Mouse (Mus musculus) right cerebral cortex, postnatal 36 days (tissue): ENCODE data around the gene Syce3.

Experiments
- DNase-seq, 2 experiments: peaks; one replicate each; pipeline ENCODE4 v3.0.0; 2022; ENCODE audit warnings: low spot score in 2 of 2, mixed read lengths in 1 of 2

Gene Syce3

DNA sequence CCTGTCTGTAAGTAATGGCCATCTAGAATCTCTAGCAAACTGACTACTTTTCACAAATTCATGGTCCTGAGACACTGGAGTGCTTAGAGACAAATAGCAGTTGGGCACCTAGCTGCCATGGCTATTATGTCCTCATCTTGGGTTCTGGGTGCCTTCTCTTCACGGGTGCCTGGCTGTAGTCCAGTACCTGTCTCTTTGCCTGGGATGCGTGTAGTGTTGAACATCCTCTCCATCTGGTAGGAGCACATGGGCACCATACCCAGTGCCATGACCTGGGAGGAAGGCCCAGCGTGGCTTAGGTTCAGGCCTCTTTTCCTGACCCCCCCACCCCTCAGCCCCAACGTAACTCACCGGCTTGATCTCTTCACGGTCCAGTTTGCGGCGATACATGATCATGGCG is 11.6 kb upstream of the Syce3 start:
- no peak for DNase-seq

DNA sequence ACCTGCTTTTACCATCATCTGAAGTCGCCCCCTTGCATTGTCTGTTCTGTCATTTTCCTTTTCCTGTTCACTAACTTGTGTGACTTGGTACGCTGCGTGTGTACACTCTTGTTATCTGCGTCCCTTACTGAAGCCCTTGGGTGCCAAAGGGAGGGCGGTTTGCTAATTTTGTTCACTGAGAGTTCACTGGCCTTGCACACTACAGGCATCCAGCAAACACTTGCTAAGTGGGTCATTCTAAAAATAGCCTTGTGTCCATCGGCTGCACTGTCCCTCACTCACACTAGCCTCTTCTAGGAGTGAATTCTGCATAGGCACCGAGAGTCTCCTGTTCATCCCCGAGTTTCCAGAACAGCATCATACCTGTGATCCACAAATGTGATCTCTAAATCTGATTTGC is 5.0 kb upstream of the Syce3 start:
- no peak for DNase-seq

DNA sequence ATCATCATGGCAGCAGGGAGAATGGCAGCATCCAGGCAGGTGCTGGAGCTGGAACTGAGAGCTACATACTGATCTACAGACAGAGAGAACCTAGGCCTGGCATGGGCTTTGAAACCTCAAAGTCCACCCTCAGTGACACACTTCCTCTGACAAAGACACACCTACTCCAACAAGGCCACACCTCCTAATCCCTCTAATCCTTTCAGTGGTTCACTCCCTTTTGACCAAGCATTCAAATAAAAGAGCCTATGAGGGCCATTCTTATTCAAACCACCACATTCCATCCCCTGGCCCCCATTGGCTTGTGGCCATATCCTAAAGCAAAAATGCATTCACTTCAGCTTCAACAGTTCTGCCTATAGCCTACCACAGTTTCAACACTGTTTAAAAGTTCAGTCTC is 3.6 kb downstream of the Syce3 start:
- DNase-seq: no peak

DNA sequence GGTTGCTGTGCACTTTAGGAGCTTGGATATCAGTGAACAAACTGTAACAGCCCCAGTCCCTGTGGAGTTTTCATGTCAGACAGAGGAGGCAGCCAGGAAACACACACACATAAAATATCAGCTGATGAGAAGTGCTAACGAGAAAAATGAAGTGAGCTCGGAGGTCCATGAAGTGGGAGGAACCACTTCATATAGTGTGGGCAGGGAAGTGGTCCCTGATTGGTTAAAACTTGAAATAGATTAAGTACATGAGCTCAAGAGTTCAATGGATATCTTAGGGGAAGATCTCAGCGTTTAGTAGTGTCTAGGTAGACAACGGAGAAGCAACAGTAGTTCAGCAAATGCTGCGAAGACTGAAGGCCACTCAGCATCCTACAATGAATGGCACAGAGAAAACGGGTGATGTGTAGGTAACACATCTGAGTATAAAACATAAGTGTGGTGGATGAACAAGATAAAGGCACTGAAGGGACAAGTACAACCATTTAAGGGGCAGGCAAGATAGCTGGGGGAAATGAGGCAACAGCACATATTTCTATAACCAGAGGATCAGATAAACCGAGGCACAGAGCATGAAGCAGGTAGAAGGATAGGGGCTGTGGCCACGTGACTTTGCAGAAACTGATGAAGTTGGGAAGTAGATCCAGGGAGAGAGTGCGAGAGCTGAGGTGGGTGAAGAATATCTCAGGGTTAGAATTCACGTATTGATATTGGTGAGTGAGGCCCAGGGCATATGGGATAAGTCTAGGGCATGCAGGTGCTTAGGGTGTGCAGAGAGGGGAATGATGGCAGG is 5.3 kb downstream of the Syce3 start:
- DNase-seq: no peak

DNA sequence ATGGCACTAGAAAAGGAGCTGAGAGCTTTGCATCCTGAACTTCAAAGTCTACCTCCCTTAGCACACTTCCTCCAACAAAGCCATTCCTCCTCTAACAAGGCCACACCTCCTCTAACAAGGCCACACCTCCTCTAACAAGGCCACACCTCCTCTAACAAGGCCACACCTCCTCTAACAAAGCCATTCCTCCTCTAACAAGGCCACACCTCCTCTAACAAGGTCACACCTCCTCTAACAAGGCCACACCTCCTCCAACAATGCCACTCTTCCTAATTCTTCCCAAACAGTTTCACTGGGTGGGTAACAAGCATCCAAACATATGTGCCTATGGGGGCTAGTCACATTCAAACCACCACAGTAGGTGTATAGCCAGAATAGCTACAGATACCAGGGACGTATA is 7.8 kb downstream of the Syce3 start:
- DNase-seq: no peak

DNA sequence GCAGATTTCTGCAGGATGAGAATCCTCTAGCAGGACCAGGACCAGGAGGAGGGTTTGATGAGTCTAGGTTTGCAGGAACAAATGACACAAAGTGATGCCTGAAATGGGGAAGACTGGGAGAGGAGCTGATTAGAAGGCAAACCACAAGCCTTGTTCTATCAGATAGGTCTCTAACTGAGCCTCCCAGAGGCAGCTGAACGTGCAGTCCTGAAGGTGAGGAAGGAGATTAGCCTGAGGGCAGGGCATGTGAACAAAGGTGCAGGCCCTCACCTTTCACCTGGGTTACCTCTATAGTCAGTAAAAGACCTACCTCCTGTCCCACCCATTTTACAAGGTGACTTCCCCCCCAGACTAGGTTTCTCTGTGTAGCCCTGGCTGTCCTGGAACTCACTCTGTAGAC is 10.6 kb downstream of the Syce3 start:
- DNase-seq: no peak

DNA sequence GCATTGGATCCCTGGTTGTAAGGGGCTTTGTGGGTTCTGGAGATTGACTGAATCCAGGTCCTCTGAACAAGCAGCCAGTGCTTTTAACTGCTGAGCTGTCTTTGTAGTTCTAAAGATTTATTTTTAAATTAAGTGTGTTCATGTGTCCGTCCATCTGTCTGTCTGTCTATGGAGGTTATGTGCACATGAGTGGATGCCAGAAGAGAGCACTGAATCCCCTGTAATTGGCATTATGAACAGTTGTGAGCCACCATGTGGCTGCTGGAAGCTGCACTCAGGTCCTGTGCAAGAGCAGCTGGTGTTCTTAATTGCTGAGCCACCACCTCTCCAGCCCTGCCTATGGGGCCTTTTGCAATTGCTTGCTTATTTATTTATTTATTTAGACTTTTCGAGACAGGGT is 12.2 kb downstream of the Syce3 start:
- DNase-seq: no peak

DNA sequence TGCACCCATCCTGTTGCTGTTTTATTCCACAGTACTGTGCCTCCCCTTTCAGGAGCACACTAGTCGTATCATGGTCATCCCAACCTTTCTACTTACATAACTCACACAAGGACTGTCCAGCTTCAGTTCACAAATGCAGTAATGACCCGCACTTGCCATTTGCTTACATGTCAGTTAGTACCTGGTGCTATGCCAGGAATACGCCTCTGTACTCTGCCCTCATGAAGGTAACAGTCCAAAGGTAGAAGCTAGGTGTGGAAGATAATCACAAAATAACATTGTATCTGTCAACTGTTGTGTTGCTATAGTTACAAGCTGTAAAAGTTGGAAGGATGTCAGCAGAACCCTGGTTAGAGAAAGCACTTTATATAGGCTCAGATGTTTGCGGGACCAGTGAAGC is 13.4 kb downstream of the Syce3 start:
- no peak for DNase-seq

DNA sequence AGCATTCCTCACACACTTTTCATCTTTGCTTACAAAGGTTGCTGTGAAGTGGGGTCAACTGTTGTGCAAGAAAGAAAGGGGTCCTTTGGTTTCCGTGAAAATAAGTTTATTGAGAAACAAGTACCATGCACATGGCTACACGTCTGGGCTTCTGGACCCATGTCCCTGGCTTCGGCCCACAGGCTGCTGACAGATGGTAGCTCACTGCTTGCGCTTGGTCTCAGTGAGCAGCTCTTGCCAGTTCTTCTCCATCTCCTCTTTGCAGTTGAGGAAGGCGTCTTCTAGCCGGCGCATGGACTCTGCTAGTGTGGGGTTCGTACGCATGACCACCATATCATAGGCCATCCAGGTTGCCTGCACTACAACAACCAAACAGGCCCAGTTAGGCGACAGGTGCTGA is 20.2 kb downstream of the Syce3 start:
- no peak for DNase-seq

DNA sequence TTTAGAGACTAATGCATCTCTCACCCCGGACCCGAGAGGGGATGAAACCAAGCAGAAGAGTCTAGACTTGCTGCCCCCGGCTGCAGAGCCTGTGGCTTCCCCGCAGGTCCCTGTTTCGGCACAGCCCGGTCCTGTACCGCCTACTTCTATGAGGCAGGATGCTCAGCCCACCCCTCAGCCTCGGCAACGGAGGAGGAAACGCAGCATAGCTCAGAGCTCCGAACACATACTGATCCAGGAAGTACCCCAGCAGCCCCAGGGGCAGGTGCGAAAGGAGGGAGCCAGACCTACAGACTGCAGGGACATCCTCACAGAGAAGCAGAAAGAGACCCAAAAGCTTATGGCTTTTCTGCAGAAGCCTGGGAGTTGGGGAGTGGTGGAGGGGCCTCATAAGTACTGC is 23.2 kb downstream of the Syce3 start:
- no peak for DNase-seq

DNA sequence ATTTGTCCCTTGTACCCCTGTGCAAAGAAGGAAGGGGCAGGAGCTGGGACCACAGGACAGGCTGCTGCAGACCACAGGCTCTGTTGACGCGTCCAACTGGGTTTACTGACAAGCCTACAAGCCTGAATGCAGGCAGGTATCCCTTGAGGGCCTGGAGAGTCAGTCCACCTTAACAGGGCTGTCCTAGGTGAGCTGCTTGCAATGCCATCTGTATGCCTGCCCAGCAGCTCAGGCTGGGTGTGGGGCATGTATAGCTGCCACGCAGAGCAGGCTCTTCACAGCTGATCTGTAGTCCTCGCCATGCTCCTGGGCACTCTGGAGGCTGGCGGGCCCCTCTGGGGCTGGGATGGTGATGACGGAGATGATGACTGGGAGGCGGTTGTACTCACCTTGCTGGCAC is 25.7 kb downstream of the Syce3 start, which contains the start of gene Klhdc7b:
Klhdc7b (plus strand) TSS at position 301 of the 400 bp plus-strand sequence.
- DNase-seq: no peak

DNA sequence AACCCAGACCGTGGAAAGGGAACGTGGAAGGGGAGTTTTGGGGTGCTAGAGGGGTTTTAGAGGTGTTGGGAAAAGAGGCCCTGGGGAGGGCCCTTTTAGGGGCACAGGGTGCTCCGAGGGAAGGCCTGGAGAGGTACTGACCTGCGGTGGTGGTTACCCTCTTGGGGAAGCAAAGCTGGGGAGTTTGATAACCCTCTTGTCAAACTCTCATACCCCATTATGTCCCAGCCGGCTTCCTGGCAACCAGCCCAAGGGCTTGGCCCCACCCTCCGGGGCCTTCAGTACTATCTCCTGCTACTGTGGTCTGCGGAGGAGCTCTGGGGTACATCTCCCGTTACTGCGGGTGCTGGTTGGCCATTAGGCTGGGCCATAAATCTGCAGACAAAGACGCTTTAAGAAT is 30.9 kb downstream of the Syce3 start:
- no peak for DNase-seq

DNA sequence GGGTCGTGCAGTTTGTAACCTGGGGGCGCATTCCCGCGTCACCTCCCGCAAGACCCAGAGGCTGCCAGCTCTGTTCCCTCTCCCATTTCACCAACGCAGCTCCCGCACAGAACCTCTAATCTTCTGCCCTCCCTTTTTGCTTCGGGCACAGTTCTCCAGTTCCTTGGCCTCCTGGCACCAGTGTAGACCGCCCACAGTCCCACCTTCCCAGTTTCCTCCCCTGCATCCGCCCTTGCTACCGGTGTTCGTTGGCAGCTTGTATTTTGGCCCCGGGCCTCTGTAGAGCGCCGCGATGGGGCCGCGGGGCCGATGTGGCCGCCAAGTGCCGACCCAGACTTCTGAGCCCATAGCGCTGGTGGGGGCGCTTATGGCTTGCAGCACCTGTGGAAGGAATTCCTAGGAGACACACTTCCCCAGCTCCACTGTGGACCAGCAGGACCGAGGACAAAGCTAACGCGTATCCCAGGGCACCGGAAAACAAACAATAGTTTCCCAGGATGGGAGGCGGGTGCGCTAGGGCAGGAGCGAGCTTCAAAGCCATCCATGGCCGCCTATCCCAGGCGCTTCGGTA is 31.4 kb downstream of the Syce3 start, which contains the start of gene Odf3b:
Odf3b (minus strand) TSS at position 452 of the 571 bp plus-strand sequence.
- no peak for DNase-seq

DNA sequence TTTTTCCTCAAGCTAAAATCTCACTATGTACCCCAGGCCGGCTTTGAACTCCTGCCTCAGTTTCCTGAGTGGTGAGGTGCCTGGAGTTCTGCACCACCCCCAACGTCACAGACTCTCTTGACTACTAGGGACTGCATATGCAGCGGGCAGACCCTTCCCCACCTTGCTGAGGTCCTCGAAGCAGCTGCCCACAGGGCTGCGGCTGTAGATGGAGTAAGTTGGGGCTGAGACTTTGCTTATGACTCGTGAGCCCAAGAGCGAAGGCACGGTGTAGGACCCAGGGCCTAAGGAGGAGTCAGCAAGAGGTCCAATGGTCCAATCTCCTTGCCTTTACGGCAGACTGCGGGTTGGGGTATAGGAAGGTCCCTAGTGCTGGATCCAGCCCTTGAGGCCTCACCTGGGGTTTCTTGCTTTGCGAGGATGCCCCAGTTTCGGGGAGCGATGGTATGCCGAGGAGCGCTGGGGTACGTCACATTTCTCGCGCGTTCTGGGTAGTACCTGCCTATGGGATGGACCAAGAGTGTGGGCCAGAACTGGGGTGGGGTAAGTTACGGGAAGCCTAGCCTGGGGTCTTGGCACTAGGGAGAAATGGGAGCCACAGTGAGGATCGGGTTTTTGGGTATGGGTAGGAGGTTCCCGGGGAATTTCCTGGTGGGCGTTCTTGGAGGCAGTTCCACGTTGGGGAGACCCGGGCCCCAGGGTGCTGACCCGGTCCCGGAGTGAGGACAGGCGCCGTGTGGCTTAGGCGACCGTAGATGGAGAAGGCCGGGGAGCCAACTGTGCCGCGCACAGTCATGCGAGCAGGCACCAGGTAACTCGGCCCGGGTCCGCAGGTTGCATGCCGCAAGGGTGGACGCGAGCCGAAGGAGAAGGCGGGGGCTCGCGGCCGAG is 32.1 kb downstream of the Syce3 start:
- DNase-seq: no peak

DNA sequence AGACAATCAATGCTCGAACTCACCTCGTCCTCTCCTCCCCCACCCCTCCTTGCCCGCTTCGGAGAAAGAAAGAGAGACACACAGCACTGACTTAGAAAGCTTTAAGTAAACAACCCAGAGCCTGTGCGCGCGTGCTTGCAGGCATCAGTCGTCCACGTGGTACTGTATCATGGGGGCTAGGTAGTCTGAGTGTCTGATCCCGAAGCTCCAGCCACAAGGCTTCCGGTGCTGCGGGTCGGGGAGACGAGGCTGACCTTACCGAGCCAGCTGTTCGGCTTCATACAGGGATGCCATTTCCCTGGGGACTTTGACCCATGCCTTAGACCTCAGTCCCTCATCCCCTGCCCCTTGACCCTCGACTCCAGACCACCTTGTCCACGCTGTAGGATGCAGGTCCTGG is 32.9 kb downstream of the Syce3 start:
- no peak for DNase-seq

DNA sequence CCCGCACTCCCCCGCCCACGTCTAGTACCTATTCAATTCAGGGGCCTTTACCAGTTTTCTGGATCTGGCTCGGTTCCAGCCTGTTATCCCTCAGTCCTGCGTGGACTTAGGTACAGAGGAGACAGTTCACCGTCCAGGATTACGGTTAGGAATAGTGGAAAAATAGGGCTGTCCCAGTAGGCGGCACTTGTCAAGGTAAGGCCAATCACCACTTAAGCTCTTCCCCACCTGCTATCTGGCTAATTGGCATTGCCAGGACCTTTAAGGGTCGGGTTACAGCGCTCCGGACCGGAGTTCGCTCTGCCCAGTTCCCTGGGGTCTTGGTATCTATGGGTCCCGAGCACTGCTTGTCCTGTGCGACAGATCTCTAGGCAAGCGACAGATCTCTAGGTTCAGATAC is 33.3 kb downstream of the Syce3 start, which contains the start of gene Tymp:
Tymp (minus strand) TSS at position 83 of the 400 bp plus-strand sequence.
- DNase-seq: no peak

DNA sequence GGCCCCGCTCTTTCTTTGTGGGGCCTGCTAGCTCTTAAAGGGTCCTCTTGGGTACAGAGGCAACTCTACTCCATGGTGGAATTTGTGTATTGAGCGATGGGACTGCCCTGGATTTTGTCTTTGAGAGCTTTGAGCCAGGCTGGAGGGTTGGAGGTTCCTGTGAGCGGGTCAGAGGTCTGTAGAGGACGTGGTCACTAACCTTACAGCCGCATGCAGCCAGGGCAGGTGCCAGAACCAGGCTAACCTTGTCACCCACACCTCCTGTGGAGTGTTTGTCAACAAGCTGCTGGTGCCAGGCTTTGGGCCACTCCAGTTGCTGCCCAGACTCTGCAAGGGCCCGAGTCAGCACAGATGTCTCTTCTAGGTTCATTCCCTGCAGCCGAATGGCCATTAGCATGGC is 34.3 kb downstream of the Syce3 start:
- DNase-seq: no peak

DNA sequence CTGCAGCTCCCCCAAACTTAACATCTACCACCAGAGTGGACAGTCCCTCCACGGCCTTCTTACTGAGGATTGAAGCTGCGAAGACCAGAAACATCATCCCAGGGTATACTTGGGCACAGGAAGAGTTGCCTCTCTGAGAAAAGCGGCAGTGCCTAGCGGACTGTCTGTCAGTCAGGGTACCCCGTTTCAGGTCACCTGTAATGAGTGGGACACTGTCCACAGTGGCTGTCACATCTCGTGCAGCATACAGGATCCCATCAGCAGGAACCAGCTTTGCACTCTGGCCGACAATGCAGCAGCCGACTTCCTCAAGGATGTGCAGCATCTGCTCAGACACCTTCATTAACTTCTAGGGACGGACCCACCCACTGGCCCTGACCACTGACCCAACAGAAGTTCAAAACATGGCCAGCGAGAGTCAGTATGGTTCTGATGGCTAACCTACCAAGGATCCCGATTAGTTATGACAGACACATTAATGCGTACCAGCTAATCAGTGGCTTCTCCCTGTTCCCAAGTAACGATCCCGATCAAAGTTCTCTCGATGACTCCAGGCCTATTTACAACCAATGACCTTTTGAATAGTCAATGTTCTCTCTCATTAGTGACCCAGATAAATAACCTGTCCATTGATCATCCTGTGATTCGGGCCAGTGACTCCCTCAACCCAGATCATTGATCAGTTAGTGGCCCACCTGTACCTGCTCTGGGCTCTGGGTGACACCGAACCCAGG is 35.3 kb downstream of the Syce3 start:
- DNase-seq: no peak

DNA sequence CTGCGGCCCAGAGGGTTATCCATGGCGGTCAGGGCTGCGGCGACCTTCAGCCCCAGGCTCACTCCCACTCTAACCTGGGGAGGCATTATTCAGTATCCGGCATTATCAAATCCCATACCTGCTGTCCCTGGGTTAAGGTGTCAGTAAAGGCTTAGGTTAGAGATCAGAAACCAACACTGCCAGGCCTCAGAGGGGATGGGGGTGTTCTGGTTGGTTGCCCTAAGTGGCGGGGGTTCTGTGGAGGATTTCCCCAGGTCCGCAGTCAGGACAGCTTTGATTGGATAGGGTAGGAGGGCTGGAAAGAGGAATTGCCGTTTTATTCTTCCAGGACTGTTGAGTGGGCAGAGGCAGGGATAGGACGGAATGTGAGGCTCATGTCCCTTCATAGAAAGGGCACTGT is 36.0 kb downstream of the Syce3 start:
- DNase-seq: no peak

DNA sequence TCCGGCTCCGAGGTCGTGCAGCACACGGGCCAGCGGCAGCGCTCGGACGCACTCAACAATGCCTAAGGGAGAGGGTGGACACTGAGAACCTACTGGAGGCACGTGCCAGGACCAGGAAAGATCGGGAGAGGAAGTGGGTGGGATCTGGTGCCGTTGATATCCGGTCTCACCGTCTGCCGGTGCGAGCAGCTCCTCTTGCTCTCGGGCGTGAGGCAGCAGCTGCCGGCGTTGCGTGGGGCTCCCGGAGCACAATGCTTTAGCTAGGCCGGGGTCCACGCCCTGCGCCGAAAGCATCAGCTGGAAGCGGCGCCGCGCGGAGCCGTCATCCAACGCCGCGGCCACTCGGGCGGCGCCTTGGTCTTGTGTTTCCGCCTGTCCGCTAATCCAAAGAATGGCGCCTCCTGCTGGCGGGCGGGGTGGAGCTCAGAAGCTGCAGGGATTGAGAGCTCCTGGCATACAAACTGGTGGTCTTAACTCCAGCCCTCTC is 36.5 kb downstream of the Syce3 start, which contains the start of gene Sco2:
Sco2 (minus strand) TSS at position 85 of the 487 bp plus-strand sequence.
- peak; percentile 87 to 91 for DNase-seq

DNA sequence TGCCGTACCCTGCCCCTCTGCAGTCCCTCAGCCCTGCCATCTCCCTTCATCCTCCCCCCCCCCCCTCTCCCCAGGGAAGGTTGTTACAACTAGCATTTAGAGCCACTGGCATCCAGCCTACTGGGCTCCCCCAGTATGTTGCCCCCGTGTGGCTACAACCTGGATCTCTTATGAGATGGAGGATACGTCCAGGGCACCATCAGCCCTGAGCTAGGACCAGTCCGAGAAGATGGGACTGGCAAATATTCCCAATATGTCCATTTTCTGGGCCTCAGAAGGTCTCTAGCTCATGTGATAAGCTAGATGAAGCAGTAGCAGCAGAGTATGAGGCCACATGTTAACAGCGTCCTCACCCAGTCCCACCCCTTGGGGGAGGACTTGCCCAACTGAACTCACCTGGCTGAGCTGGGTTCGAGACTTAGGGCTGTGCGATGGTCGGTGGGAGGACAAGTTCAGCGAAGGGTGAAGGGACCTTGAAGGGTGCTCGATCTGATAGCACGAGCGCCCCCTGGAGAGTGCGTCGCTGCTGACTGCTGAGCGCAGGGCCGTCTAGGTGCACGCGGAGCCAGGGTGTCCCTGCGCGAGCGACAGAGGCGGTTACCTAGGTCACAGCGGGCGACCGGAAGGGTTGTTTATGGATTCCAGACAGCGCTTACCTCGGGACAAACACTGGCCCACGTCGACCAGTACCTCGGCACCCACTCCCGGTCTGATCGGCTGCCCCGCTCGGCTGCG is 37.1 kb downstream of the Syce3 start:
- DNase-seq: peak; percentile 71 to 81
